Mouse (Mus musculus) adrenal gland, postnatal 4 days (tissue): ENCODE results near the gene Adtrp. TPM values are rescaled to one million over a fixed set of nuclear protein-coding genes. Genes with fewer than 3 reads are reported as not detected.

ENCODE experiments used
- DNase-seq, 2 experiments: peaks; one replicate each; pipeline ENCODE4 v3.0.0; 2021 to 2022; ENCODE audit warnings: low spot score in 2 of 2, mixed read lengths in 2 of 2
- long read RNA-seq, 2 experiments: library from polyadenylated mRNA; stranded (forward); transcript quantifications; one replicate each; pipeline ENCODE4 v2.0.0; 2021
- total RNA-seq, 2 experiments: library from RNA; stranded (reverse); gene quantifications; 2 replicates each; pipeline ENCODE4 v1.2.3; 2021

The Adtrp gene
- total RNA-seq: 10 to 100 TPM in 1 of 2 experiments, 1 to 10 TPM in 1; 5.5 to 12.7 TPM
- long read RNA-seq, experiment 1, partial matches to known transcripts: 3 of 5 reads
- long read RNA-seq, experiment 1, other reads (novel, unspliced or antisense): 0 of 5 reads
- long read RNA-seq, experiment 2, partial matches to known transcripts: 2 of 4 reads
- long read RNA-seq, experiment 2, other reads (novel, unspliced or antisense): 1 of 4 reads

DNA sequence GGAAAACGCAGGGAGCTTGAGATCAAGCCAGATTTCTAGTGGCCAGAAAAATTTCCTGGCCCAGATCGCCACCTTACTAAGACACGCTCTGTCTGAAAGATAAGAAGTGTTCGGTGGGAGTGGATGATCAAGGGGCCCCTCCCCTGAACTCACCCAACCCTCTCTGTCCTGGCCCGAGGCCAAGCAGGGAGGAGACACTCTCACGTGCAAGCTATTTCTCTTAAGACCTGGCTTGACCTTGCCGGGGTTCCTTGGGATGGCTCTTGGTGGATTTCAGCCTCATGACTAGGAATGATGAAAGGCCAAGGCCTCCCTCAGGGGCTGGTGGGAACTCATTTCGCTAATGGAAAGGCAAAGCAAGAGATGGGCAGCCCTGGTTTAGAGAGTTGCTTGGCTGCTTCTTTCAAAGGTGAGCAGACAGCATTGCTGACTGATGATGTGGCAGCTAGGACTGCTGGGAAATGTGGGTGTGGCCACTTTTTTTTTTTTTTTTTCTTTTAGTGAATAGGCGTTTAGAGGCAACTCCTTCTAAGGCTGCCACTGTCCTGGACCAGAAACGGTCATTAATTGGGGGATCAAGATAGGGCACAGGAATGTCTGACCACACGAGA lies at the start of gene Adtrp:
Gene Adtrp (minus strand): TSS at position 169 of the 611 bp plus-strand sequence.
- no peak for DNase-seq

DNA sequence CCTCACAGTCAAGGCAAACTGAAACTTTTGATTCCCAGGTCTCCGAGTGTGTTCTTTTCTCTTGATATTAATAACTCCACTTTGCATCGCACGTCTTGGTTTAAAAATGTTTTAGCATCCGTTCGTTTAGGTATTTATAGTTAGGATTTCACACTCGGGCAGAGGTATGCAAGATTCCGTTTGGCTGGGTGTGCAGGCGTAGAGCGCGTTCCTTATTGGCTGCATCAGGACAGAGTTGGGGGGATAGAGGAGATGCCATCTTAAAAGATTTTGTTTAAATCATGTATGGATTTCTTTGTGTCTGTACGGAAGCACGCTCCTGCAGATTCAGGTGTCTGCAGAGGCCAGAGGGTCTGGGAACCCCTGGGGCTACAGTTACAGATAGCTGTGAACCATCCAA lies 44.5 kb upstream of the Adtrp start:
- DNase-seq: no peak

DNA sequence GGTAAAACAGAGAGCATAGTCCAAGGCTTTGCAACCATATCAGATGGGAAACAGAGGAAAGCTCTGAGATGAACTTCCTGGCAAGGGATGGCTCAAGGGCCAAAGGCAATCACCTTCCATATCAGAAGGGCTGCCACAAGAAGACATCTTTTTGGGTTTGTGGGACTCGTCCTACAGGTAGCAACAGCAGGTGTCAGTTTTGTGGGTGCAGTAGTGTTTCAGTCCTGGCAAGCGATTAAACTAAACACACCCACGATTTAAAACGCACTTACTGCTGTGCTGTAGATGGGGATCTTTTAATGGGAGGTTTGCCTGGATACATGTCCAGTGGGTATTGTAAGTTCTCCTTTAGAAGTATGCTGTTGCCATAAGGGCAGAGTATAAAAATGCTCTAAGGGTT lies 43.1 kb upstream of the Adtrp start:
- DNase-seq: no peak

DNA sequence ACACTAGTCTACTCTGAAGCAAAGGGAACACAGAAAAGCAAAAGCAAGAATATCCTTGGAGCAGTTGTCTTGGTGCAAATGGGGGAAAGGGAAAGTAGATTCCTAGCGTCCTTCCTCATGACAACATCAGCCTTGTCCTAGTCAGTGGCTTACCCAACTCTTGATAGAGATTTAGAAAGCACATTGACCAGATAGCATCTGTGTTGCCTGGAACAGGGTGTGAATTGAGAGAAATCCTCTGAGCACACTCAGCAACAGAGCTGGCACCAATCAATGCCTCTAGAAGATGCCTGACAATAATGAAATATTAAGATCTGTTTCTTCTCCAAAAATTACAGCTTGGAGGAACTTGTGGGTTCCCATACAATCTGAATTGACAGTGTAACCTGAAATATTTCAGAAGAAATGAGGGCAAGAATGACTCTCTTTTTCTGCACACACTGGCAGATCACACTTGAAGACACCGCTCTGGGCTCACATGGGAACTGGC lies 42.7 kb upstream of the Adtrp start:
- DNase-seq: no peak

DNA sequence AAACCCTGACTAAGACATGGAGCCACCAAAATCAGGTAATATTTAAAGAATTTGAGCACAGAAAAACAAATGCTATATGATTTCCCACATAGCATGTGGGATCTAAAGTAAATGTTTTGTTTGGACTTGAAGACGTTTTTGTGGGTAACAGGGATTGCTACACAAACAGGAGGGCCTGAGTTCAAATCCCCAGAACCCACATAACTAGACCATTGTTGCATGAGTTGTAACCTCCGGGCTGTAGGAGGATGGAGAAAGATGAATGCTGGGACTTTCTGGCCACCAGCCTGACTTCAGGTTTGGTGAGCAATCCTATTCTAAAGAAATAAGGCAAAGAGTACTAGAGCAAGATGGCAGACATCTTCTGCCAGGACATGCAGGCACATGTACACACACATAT lies 41.2 kb upstream of the Adtrp start:
- no peak for DNase-seq

DNA sequence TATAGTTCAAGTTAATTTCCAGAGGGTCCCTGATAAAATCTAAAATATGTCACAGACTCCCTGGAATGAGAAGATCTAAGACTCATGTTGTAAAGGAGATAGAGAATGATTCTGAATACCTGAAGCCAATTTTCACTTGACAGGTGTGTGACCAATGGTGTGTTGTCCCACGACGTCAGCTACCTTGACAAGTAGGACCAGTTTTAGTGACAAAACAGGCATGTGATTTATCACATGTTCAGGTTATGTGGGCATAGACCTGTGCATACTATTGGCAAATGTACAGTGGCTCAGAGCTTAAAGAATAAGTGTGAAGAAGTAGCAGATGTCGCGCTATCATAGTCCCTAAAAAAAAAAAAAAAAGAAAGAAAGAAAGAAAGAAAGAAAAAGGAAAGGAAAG lies 38.6 kb upstream of the Adtrp start:
- no peak for DNase-seq

DNA sequence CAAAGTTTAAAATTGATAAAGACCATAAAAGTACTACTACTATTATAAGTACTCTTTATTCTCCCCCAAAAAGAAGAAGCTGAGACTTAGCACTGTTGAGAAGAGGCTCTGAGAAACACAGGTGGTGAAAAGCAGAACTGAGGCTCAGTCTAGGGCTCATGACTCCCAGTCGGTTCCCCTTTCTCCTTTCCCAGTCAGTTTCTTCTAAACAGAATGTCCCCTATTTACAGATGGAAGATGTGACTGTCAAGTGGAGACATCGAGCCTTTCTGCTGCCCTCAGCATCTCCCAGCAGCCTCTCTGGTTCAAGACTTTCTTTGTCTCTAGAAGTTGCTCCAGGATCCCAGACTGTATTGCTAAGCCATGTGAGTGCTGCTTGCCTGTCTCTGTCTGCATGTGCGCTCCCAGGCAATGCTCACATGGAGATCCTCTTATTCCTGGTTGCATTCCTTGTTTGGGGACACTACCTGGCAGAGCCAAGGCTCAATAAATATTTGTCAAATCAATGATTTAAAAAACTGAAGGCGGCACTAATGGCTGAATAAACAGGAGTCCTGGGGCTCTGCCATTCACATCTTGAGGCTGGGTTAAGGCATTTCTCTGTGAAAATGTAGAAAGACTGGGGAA lies 36.3 kb upstream of the Adtrp start:
- no peak for DNase-seq

DNA sequence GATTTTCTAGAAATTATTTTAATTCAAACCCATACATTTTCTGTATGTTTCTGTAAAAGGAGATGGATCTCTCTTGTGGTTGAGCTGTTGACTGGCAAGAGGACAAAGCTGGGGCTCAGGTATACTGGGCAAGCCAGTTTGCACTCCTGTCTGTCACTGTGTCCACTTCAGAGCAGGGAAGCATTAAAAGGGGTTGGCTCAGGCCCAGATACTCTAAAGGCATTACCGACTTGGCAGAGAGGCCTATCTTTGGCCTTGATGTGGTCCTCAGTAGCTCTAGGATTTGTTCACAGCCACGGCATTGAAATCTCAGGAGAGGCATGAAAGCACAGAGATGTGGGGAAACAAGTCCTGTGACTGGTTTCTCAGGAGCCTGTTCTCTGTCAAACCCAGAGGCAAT lies 33.7 kb upstream of the Adtrp start:
- DNase-seq: peak in 1 of 2 experiments; percentile 27

DNA sequence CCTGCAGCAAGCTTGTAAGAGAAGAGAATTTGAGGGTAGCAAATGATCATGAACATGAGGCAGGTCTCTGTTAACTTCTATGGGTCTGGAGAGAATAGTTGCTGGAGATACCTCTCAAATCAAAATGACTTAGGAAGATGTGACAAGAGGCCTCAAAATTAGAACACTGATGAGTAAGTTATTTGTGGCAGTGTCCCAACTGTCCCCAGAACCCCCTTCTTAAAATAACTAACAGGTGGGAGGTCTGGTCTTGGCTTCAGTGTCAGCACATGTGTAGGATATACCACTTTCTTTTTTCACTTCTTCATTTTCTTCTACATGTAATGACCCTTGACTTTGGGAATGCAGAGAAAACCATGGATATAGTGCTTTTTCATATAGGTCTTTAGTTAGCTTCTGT lies 33.0 kb upstream of the Adtrp start:
- DNase-seq: no peak

DNA sequence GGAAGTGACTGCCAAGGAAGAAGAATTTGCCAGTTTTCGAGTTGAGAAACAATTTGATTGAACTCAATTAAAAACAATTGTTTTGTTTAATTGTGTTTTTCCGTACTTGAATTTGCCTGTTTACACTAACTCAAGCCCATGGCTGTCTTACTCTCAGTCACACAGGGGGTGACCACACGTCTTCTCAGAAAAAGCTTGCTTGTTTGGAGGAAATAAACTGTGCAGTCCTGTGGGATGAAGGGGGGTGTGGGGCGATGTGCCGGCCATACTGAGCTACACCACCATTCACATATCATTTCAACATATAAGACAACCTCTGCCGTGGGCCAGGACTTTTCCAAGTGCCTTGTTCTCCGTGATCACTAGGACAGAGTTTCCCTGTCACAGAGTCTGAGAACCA lies 25.2 kb upstream of the Adtrp start:
- DNase-seq: no peak

DNA sequence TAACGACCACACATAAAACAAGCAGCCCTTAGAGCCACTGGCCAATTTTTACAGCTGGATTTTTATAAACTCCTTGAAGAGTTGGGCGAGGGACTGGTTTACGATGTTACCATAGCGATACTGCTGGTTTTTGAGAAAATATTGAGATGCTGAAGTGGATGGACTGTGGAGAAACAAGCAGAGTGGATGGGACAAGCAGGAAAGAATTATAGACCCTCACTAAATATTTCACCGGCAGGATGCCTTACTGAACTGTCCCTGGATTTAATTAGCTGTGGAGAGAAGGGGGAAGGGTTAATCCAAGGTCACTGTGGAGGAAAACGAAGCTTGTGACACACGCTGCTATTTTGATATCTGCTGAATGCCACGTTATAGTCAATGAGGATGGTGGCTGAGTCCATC lies 24.7 kb upstream of the Adtrp start:
- no peak for DNase-seq

DNA sequence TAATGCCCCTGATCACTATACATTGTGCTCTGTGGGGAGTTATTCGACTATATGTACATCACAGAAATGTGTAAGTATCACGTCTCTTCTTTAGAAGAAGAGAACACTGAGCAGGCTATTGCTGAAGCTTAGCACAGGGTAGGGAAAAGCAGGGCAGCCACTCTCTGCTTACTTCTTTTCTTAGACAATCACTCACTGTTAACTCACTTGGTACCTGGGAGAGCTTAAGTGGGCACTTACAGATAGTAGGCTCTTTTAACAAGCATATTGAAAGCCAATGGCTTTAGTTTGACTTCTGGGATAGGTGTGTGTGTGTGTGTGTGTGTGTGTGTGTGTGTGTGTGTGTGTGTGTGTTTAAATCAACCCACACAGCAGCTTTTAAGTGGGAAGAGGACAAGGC lies 20.0 kb upstream of the Adtrp start:
- no peak for DNase-seq

DNA sequence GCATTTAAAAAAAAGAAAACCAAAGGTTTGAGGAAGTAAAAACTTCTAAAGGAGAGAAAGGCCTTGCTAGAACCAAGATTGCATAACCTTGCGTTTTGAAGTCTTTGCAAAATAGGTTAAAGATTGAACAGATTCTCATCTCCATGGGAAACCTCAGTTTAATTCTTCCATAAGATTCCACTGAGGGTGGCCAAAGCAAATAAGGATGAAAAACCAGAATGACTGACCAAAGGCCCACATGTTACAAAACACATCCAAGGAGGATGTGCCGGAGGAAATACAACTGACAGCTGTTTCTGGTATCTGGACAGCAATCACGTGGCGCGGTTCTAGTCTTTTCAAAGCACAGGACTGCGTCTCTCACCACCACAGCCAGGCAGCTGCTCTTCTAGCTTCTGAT lies 18.1 kb upstream of the Adtrp start:
- DNase-seq: no peak

DNA sequence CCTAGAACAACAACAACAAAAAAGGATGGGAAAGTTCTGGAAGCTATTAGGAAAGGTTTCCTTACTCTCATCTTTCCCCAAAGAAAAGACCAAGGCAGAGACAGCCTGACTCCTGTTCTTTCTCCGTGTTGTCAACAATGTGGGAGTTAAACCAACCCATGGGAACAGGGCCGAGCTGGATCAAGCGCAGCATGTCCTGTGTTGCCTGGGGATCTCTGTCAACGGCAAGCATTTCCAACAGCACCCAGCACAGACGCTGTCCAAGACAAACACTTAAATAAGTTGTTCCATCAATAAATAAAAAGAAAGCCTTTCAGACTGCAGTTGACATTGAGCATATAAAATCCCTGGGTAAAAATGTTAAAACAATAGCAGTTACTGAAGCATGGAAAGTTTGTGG lies 17.6 kb upstream of the Adtrp start:
- no peak for DNase-seq

DNA sequence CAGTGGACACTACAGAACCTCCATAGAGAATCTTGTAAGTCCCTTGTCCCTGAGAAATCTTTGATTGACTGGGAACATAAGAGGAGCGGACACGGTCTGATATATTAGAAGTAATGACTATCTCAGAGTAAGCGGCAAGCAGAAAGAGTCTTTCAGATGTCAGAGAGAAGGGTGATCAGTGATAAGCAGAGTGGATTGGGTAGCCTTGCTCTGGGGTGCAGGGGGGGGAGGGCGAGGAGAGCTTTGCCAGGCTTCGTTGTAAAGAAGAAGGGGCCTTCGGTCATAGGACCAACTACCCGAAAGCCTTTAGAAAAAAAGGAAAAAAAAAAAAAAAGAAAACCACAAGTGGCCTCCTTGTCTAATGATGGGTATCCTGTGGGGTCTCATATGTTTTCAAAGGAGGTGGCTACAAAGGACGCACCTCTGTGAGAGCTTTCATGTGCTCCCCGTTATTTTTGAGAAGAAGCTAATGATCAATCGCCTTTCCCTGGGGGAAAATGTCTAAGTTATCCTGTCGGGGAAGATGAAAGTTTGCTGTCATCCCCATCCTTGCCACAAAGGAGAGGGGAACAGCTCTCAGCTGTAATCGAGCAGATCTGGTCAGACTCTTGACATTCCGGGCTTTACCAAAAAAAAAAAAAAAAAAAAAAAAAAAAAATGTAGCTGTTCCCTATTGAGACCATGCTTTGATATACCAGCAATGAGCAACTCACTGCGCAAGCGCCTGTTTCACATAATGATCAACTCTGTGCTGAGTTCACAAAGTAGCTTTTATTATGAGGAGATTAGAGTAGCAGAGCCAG lies 13.3 kb upstream of the Adtrp start:
- DNase-seq: no peak

DNA sequence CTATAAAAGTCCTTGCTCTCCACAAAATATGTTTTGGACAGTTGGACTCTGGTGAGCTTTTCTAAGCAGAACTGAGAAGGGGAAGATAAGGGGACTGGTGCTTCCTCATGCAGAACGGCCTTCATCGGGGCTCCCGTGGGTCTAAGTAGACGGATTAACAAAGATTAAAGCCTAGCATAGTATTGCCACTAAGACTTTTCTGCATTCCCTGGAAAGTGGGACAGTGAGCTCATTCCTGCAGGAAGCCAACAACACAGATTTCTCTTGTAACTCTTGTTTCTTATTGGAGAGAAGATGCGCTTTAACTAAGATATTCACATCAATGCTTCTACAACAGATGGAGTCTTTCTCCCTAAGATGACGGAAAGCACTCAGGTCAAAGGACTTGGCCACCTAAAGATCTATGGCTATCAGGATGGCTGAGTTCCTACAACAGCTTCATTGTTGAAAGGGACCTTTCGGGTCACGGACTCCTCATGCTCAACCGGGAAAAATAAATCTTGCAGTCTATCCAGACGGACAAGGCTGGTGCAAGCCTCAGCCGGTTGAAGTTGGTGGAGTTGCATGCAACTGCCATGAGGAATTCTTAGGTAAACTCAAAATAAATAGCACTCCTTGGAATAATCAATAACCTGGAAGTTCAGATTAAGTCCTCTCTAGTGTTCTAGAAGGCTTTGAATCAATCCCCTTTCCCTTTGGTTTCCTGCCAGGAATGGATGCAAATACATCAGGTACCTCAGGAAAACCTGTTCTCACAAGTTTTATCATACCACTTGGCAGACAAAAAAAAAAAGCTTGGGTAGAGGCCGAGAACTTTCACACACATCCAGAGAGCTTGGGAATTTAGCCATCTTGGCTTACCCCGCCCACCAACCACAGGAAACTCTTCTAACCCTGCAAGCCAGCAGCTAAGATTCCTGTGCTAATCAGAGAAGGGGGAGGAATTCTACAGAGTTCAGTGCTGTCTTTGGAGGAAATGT lies 8.0 kb upstream of the Adtrp start:
- no peak for DNase-seq

DNA sequence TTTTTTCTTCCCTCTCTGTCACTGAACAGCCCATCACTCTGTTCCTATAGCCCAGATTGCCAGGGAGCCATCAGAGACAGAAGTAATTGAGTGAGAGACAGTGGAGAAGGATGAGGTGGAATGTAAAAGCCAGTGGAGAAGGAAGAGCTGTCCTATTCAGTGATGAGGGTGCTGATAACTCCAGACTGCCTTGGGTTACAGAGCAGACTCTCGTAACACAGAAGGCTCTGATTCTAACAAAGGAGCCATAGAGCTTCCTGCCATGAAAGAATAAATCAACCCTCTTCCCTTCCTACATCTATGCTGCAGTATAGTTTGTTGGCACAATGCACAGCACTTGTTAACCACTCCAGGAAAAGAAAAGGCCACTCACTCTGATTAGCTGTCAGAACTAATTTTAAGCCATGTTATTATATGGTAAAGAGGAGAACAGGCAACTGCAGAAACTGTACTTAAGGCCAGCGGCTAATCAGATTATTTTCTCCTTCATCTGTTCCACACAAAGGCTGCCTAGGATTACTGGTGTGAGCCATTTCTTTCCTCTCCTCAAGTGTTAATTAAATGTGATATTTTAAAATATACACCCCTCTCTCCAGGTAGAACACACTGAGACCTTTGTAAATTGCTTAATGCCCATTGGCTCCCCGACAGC lies 3.4 kb upstream of the Adtrp start:
- no peak for DNase-seq

DNA sequence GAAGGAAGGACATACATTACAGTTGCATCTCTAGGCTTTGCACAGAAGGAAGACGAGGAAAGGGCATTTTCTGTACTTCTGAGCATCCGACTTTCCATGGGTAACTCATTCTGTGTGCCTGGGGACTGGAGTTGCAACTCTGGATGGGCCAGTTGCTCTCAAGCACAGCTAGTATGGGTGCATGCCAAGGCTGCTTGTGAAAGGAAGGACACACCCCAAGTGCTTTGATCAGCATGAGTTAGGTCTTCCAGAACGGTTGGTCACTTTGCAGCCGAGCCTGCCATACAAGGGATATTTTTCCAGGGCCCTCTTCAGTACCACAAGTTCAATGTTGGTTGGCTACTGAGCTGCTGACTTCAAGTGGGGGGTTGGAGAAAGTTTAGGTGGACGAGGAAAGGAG lies 968 bp downstream of the Adtrp start:
- DNase-seq: no peak

DNA sequence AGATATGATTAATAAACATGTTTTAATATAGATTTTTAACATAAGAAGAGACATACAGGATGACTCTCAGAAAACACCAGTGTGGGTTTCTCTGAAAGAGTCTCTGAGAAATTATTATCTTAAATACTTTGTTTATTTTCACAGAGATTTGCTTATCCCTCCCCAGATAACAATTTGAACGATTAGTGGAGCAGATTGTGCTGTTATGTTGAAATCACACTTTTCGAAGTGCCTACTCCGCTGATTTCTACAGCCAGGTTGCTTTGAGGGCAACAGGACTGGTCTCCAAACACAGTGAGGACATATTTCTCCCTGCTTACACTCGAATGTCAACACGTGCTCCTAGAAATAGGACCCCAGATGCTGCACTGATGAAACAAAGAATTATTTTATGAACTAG lies 2.5 kb downstream of the Adtrp start:
- DNase-seq: no peak

DNA sequence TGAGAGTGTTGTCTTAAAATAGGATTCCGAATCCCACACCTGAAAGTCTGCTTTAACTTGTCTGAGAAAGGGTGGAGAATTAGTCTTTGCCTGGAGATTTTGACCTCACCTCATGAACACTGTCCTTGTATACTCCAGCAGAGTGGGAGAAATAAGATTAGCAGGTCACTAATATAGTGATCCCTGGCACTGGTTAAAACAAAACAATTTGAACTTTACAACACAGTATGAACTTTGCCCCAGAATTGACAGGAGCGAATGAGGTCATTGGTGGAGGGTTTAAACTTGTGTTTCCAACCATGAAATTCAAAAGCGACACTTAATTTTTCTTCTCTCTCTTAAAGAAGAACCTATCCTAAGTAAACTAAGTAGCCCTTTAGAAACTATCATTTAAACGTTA lies 3.4 kb downstream of the Adtrp start:
- DNase-seq: no peak
